Mouse (Mus musculus) heart, postnatal 0 days (tissue): ENCODE measurements around the gene Alb.

Source experiments
- CTCF ChIP-seq: IDR thresholded peaks from 2 replicates; pipeline ENCODE4 v1.5.1; 2016; ENCODE audit warnings: antibody characterized with exemption, control low read depth, low read depth
- EP300 ChIP-seq: IDR thresholded peaks from 2 replicates; pipeline ENCODE4 v1.6.1; 2016; ENCODE audit warnings: antibody characterized with exemption, low read depth

DNA sequence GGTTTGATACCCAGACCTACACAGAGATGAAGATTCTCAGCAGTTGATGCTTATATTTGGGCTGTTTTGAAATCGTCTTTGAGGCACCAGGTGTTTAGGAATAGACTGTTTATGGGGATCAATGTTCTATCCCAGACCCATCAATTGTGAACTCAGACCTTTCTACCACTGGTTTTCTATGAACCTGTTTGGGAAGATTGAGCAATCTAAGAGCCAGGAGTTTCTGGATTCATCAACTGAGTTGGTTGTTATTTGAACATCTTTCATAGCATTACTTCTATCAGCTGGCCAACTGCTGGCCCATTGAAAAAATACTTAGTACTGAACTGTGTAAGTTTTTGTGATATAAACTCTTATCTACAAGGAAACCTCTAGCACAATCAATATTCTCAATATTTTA is 3.5 kb upstream of the Alb start:
- TF ChIP-seq CTCF (no peak), EP300 (no peak)
